Mouse (Mus musculus) ES-Bruce4 (cell line): Measurements from ENCODE around the gene Zfp217.

Experiments
- CTCF ChIP-seq: IDR thresholded peaks from one replicate; pipeline ENCODE4 v1.8.1; 2011; ENCODE audit warnings: low read depth, low read length
- POLR2A ChIP-seq: IDR thresholded peaks from one replicate; pipeline ENCODE4 v1.8.1; 2011; ENCODE audit warnings: low read length; ENCODE audit not compliant: insufficient read depth

DNA sequence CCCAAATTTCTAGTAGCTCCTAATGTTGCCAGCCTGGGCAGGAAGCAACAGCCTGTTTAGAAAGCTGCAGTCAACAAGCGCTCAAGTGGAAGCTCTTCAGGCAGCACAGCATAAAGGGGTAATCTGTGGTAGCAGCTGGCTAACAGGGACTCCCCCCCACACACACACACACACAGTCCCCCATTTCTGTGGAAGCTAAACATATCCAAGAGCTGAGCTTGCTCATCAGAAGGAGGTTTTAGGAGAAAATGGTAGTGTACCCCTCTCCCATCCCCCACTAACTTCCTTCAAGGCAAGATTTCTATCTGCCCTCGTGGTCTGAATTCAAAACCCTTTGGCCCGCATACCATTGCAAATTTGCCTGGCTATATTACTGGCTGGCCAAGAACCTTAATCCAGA lies 20.4 kb downstream of the Zfp217 start:
- TF ChIP-seq CTCF (no peak), POLR2A (no peak)
